Mouse (Mus musculus): Measurements from ENCODE around the gene Clic6.

- no peak for TF ChIP-seq GATA1 (IDR thresholded peaks at IDR 0.05; ENCODE audit: low read length)
- no peak for TF ChIP-seq TAL1 (IDR thresholded peaks at IDR 0.05; ENCODE audit: low read length)
These were observed 58.7 kb downstream of the Clic6 start for GRCm38 (mm10) chr16:92544264-92544663.
